Mouse (Mus musculus): ENCODE results near the gene Zfp398.
A peak's percentile ranks its signal among the peaks of the same experiment; 100 is the strongest.
"Not testable (repeated sequence)": the region's sequence is repeated elsewhere in the genome, so short reads cannot be mapped to it uniquely, and the experiment has no call there.

Zfp398 gene

DNA sequence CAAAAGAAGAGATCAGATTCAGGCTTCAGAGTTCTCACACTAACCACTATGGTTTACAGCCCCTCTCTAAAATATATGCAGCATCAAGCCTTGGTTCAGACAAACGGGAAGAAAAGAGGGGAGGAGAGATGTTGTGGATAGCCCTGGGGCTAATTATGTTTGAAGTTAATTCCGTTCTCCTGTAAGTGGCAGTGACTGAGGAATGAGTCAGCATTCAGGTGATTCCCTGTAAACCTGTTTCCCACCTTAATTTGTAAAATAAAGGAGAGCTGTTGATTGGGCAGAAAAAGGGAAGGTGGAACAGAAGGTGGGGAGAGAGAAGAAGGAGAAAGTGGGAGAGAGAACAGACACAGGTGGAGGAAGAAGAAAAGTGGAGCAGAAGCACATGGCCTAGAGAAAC, 11.2 kb upstream of the Zfp398 start:
- DNase-seq (ENCODE audit: low spot score in 2 of 2) = no peak

DNA sequence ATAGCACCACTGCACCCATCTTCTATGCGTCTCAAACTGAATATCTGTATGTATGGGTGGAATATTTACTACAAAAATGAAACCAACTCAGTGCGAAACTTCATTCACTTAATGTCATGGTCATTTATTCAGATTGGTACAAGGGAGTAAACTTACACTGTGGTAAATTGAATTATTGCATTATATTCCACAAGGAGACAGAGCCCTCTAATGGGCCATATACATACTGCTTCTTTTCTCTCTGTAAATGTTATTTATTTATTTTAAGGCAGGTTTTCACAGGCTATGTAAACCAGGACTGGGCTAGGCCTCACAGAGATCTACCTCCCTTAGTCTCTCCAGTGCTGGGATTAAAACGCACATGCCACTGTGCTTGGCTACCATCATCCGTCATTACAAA, 8.0 kb upstream of the Zfp398 start:
- DNase-seq (ENCODE audit: low spot score in 2 of 2) = no peak

DNA sequence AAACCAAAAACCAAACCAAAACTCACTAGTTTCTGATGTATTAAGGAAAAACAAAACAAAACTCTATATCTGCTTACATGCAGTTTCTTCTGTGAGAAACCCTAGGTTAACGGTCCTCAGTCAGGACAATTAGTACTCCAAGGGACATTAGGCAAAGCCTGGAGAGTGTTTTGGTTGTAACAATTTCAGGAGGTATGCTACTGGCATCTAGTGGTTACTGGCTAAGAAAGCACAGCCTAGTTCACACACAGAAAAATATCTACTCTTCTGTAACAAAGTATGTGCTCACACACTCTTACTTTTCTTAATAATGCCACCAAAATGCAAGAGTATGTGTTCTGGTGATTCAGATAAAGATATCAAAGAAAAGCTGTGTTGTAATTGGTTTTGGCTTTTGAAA, 6.5 kb upstream of the Zfp398 start:
- DNase-seq (ENCODE audit: low spot score in 2 of 2) = no peak

DNA sequence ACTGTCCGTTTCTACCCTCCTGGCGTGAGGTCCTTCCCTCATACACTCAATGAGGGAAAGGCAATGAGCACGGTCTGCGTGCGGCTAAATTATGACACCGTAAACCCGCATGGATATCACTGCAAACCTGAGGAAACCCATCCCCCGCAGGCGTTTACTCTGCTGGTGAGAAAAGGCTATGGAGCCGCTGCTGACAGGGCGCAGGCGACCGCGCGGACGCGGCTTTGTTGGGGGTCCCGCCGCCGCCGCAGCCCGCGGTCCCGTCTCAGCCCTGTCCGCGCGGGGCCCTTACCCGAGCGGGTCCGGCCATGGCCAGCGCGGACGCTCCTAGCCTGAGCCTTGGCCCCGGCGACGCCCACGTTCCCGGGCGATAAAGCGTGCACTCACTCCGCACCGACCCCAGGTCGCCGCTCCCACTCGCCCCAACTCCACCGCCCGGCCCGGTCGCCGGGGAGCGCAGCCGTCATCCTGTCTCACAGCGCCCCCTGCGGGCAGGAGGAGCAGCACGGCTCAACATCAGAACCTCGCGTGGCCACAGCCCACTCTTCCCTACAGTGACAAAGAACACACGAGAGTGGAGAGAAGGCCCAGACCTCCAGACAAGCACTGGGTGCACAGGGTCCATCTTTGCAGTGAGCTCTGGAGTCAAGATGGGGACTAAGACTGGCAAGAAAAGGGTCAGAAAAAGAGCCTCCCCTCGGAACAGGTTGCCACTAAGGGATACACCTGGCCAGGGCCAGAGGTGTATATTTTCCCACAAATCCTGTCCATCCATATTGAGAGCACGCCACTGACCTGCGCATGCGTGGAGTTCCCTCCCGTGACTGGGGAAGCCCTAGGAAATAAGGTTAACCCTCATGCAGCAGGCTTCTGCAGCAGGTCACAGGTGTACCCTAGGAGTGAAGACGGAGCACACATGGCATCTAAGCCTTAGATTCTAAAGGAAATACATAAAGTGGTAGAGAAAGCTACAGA, 5.1 kb upstream of the Zfp398 start, which contains the start of gene Zfp786:
Gene Zfp786, minus strand, starts transcription at position 764 of the 975 bp plus-strand sequence.
- peak; percentile 85 to 87 for DNase-seq (ENCODE audit: low spot score in 2 of 2)

DNA sequence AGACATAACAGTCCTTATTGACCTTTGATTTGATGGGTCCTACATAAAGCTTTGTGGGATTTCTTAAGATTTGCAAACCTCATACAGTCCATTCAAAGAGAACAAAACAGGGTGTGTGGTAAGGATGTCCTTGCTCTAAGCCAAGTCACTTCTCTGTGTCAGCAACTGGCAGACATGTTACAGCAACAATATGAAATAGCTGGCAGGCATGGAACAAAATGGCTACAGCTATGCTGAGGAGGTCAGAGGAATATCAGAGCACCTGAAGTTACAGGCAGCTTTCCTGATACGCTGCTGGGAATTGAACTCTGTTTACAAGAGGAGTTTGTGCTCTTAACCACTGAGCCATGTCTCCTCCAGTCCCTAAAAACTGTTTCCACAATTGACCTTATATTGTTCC, 3.2 kb upstream of the Zfp398 start:
- no peak for DNase-seq (ENCODE audit: low spot score in 2 of 2)

DNA sequence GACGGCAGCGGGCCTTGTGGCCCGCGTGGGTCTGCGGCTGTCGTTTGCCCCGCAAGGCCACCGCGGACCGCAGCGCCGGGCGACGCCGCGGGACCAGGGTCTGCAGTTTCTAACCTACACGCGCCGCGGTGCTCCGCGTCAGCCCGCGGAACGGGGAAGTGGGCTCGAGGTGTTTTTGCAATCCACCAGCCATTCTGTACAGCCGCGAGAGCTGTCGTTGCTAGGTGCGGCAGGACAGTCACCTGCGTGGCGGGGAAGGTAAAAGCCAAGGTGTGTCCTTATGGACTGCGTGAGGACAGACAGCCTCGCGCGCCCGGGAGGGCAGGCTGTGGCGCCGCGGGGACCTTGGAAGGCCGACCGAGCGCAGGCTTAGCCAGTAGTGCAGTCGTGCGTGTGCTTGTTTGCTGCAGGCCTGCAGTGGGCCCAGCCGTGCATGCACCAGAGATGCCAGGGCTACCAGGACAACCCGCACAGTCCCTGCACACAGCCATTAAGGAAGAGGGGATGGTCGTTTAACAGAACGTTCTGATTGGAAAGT, 592 bp downstream of the Zfp398 start:
- DNase-seq (ENCODE audit: low spot score in 2 of 2) = peak; percentile 15 to 27

DNA sequence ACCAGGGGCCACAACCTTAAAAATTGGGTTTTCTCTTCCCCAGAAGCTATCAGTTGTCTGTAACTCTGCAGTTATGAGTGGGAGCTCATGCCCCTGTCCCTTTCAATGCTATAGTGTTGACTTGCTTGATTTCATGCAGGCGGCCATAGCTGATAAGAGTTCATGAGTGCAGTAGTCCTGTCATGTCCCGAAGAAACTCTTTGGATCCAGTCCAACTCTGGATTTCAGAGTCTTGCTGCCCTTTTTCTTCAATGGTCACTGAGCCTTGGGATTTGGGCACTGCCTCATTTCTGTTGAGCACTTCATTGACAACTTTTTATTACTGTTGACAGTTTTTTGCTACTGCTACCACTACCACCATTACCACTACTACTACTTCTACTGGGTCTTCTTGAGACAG, 2.2 kb downstream of the Zfp398 start:
- no peak for DNase-seq (ENCODE audit: low spot score in 2 of 2)

DNA sequence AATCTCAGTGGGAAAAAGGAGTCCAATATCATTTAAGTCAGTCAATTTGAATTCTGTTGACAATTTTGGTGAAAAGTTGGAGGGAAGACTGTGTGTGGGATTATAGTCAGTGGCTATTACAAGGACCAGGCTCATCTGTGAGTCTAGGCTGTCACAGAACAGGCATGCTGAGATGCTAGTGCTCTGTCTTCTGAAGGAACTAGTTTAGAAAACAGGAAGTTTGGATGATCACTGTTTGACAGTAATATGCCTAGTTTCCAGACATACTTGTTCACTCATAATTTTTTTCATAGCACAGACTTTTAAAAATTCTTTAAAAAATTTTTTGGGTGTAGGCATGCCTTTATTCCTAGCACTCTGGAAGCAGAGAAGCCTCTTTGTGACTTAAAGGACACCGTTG, 5.6 kb downstream of the Zfp398 start:
- no peak for DNase-seq (ENCODE audit: low spot score in 2 of 2)

DNA sequence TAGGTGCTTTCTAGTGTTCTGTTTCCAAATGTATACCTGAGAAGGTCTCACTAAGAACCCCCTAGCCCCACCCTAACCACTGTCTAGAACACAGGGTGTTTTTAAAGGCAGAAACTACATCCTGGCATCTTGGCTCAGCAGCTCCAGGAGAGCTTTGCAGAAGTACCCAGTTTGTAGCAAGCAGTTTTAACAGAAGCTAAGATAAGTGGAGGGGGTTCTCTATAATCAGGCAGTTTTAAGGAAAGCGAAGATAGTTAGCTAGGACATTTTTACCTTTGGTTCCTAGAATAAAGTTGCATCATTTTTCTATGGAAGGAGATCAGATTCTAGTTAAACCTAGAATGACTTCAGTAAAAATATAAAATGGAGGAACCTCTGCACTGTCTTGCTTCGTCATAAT, 6.4 kb downstream of the Zfp398 start:
- DNase-seq (ENCODE audit: low spot score in 2 of 2) = no peak

DNA sequence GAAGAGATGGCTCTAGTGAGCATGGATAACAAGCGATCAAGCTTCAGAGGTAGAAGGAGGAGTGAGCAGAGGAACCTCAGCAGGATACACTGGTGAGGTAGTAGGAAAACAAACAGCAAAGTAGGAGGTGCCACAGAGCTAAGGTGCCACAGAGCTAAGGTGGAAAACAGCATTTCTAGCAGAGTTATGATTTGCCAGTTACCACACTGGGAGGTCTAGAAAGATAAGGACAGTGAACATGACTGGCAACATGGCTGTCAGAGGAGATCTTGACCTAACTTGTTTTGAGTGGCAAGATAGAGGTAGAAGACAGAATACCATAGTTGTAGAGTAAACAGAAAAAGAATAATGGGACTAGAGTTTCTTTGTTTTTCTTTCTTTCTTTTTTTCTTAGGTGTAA, 6.9 kb downstream of the Zfp398 start:
- DNase-seq (ENCODE audit: low spot score in 2 of 2) = no peak

DNA sequence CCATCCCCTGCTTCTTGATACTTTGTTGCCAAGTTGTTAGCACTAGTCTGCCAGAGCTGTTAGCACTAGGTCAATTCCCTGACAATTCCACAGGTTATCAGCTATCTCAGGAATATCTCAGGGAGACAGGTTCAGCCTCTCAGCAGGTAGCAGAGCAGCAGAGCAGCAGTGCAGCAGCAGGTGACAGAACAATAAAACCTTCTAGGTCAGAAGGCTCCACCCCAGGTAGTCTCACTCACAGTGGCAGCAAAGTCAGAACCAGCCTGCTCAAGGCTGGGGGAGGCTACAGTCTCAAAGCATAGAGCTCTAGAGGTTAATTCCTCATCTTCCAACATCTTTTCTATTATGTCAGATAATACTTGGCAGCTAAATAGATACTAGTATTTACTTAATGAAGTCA, 10.3 kb downstream of the Zfp398 start:
- no peak for DNase-seq (ENCODE audit: low spot score in 2 of 2)

DNA sequence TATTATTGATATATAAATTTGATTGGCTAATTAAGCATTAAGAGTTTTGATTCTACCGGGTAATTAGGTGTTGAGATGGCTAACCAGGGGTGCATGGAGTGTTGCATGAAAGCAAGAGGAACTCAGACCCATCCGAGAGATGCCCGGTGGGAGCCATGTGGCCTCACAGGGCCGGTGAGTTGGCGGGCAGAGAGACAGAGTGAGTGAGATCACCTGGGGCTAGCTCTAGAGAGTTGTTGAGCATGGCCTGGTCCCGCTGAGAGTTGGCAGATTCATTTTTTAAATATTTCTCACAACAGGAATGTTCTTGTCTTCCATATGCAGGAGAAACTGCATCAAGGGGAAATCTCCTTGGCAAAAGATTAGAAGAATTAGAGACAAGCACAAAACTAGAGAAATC, 21.8 kb downstream of the Zfp398 start:
- DNase-seq (ENCODE audit: low spot score in 2 of 2) = no peak

DNA sequence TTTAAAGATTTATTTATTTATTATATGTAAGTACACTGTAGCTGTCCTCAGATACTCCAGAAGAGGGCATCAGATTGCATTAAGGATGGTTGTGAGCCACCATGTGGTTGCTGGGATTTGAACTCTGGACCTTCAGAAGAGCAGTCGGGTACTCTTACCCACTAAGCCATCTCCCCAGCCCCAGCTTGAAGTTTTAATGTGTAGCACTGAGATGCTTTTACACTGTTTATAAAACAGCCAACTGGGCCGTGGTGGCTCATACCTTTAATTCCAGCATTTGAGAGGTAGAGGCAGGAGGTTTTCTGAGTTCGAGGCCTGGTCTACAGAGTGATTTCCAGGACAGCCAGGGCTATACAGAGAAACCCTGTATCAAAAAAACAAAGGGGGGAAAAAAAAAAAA, 22.3 kb downstream of the Zfp398 start:
- not testable (repeated sequence) for DNase-seq (ENCODE audit: low spot score in 2 of 2)

DNA sequence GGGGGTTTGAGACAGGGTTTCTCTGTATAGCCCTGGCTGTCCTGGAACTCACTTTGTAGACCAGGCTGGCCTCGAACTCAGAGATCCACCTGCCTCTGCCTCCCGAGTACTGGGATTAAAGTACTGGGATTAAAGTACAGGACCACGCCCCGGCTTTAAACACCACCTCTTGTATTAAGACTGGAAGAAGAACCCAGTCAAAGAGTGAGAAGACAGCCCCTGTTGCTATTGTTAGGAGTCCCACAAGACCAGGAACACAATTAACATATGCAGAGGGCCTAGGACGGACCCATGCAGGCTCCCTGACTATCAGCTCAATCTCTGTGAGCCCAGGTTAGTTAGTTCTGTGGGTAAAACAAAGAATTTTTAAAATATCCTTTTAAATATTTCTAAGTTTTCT, 36.8 kb downstream of the Zfp398 start:
- no peak for DNase-seq (ENCODE audit: low spot score in 2 of 2)

DNA sequence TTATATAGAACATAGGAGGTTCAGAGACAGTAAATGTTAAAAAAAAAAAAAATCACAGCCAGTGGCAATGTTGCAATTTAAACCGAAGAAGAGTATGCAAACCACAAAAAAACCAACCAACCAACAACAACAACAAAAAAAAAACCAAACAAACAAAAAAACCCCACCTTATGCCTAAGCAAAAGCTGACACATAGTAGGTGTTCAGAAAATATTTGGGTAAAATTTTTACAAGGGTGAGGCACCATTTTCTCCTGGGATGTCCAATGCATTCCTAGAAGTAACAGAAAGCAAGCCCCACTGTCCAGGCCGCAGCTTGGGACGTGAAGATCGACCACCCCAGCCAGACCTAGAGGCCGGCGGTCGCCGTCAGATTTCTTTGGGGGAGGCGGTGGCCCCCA, 41.6 kb downstream of the Zfp398 start, which contains the start of gene Zfp282:
Gene Zfp282, plus strand, starts transcription at position 147 of the 400 bp plus-strand sequence.
- DNase-seq (ENCODE audit: low spot score in 2 of 2) = no peak

DNA sequence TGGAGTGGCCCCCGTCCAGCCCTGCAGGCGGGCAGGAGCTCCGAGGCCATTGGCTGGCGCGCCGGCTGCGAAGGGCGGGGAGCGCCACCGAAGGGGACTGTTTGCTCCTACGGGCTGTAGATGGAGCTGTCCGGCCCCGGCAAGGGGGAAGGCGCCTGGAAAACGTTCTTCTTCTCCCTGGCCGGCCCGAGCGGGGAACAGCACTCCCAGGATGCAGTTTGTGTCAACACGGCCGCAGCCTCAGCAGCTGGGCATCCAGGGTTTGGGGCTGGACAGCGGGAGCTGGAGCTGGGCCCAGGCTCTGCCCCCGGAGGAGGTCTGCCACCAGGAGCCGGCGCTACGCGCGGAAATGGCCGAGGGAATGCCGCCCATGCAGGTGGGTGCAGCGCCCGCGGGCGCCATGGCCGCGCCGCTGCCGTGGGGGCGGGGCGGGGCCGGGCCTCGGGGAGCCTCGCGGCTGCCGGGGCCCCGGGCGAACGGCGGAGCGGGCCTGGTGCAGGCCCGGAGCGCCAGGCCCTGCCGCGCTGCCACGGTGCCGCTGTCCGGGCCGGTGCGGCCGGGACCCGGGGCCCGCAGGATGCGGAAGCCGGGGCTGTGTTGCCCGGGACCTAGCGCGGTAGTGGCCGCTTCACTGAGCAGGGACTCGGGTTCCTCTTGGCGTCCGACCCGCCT, 42.1 kb downstream of the Zfp398 start:
- DNase-seq (ENCODE audit: low spot score in 2 of 2) = peak; percentile 87

DNA sequence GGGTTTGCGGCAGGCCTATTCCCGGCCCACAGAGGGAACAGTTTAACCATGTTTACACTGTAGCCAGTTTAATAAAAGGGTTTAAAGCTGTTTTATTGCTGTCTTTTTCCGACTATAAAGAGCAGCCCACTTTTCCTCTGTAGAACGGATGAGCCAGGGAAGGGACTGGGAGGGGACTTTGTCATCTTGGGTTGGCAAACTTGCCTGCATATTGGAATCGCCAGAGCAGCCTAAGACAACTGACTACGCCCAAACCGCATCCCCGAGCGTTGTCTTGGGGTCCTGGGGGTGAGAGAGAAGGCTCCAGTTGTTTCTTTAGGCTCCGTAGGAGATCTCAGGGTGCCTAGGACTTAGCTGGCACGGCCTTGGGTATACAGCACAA, 42.7 kb downstream of the Zfp398 start:
- no peak for DNase-seq (ENCODE audit: low spot score in 2 of 2)

DNA sequence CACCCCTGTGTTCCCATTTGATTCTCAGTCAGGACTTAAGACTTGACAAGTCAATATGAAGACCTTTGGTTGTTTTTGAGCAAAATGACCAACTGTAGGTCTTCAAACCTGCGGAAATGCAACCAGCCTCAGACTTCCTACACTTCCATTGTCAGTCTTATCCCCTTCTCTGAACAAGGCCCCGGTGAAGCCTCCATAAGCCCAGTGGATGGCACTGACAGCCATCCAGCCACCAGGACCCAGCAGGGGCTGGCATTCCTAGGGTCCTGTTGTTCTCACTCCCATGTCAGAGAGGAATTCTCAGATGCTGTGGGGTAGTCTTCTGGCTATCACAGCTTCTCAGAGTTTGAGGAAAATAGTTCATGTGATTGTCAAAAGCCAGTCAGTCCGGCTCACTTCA, 43.1 kb downstream of the Zfp398 start:
- no peak for DNase-seq (ENCODE audit: low spot score in 2 of 2)

DNA sequence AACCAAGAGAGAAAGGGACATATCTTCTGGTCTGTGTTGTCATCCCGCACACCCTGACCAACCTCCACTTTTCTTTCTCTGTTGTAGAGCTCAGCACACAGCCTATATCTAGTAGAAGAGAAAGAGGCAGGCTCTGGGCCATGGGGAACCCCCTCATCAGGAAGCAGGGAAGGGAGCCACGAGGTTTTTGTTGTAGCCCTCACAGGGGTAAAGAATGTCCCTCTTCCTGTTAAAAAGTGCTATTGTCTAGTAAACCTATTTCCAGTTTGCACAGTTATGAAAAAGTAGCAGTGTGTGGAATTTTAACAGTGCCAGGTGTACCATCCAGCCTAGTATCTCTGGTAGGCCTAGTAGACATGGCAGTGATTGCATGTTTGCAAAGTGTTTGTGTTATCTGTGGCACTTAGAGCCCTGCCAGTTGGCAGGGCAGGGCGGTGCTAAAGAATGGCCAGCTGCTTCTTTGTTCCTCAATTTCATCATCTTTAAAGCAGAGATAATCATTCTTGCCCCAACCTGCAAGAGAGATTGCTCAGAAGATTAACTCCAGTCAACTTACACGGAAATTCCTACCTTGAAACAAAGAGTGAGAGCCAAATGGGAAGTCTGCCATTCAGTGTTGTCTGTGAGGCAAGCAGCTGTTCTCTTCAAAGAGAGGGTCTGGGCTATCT, 43.7 kb downstream of the Zfp398 start:
- no peak for DNase-seq (ENCODE audit: low spot score in 2 of 2)

DNA sequence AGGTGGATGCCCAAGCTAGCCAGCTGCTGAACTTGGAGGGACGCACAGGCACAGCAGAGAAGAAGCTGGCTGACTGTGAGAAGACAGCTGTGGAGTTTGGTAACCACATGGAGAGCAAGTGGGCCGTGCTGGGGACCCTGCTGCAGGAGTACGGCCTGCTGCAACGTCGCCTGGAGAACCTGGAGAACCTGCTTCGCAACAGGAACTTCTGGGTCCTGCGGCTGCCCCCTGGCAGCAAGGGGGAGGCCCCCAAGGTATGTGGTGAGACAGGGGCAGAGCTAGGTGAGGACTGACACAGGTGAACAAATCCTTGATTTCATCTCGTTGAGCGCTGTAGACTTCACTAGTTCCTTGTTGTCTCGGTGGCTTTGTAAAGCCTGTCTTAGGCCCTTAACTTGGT, 44.7 kb downstream of the Zfp398 start:
- DNase-seq (ENCODE audit: low spot score in 2 of 2) = no peak

DNA sequence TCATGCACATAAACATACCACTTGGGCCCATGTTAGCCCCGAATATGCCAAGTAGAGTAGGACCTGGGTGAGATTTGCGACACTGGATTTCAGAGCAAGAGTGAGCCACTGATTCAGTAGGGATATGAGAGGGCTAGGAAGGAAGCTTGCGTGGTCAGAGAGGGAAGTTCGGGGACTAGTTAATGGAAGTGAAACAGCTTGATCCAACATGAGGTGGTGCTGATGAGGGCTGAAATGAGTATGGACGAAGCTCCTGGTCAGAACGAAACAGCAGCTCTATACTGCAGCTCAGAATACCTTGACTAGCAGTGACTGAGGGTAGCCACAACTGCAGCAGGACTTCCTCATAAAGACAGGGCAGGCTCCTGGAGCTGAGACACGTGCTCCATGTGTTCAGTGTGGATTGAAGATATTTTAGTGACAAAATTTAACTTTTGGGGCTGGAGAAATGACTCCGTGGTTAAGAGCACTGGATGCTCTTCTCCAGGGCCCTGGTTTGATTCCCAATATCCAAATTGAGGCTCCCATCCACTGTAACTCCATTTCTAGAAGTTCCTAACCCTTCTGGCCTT, 53.4 kb downstream of the Zfp398 start:
- no peak for DNase-seq (ENCODE audit: low spot score in 2 of 2)

DNA sequence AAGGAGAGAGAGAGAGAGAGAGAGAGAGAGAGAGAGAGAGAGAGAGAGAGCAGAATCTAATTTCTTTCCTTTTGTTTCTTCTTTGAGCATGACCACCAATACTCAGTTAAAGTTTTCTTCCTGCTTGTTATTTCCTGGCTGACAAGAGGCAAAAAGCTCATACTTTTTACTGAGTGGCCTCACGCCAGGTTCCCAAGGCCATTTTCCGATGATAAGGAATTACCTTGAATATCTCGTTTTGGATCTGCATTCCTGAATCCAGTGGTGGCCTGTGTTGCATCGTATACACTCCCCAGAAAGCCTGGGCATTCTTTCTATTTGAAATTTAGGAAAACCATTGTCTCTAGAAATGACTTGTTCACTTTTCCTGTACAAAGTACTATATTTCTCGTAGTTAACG, 64.0 kb downstream of the Zfp398 start:
- DNase-seq (ENCODE audit: low spot score in 2 of 2) = no peak
